Mouse (Mus musculus): ENCODE data around the gene Kirrel2.

Kirrel2 gene

DNA sequence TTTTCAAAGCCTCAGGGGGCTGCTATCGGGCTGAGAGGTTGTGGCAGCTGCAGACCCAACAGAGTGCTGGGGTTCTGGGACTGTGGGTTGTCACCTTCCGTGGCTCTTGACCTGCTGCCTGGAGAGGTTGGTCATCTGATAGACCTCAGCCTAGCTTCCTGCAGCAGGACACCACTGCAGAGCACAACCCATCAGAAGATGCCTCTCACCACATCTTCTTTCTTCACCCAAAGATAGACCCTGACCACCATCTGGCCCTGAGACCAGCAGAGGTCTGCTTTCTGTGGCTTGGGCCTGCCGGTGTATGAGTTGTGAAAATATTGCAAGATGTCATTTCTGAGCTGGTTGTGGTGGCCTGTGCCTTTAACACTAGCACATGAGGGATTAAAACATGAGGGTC, 46.5 kb downstream of the Kirrel2 start:
- no peak for DNase-seq

DNA sequence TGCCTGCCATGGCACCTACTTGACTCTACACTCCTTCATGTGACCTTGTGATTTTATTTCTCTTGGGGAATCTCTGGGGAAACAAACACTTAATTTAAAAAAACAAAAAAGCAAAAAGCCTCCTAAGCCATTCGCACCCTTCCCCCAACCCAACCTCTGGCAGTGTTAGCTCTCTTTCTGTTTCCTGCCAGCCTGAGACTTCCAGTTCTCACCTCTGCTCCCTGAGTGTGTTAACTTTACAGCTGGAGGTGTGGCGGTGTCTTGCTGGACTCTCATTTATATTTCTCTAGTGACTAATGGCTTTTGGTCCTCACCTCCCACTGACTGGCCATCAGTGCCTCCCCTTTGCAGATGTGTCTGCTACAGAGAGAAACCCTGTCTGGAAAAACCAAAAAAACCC, 47.7 kb downstream of the Kirrel2 start:
- no peak for DNase-seq

GRCm38 (mm10) chr7:30408639-30409038, 48.9 kb downstream of the Kirrel2 start:
- no peak for DNase-seq

- DNase-seq = no peak
Observed at GRCm38 (mm10) chr7:30402343-30402742, 55.1 kb downstream of the Kirrel2 start.

DNA sequence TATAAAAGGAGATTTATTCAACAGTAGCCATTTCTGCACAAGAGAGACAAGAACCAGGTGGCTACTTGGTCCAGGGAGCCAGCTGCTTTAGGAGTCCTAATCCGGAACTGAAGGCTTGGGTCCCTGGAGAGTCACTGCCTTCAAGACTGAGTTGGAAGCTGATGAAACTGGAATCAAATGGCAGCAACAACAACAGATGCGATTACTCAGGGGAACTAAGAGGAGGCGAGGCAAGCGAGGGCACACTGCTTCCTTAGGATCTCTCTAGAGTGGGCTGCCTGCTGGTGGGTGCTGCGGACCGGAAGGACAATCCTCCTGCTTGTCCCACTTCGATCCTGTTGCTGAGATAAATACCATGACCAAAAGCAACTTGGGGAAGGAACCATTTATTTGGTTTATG, 57.8 kb downstream of the Kirrel2 start:
- no peak for DNase-seq

Data from kidney, adult 18-20 months (tissue).